Mouse (Mus musculus) hematopoietic stem cell, adult 5-6 weeks (primary cell): ENCODE data around the gene Ccnd3. TPM values are rescaled to one million over a fixed set of nuclear protein-coding genes. Genes with fewer than 3 reads are reported as not detected.
"Not testable (repeated sequence)": the region's sequence is repeated elsewhere in the genome, so short reads cannot be mapped to it uniquely, and the experiment has no call there.

Source experiments
- ATAC-seq, 2 experiments: fragments of 125-278 bp in 1 of 2; replicated peaks in 1 of 2; 2 replicates each; pipeline ENCODE4 v1.8.0; 2016 to 2017; ENCODE audit warnings: inconsistent platforms in 2 of 2, mild to moderate bottlenecking in 2 of 2, moderate number of reproducible peaks in 2 of 2, low read depth in 1 of 2, moderate TSS enrichment in 1 of 2; ENCODE audit not compliant: low FRiP score in 2 of 2, poor library complexity in 2 of 2, severe bottlenecking in 2 of 2, insufficient read depth in 1 of 2, low TSS enrichment in 1 of 2
- total RNA-seq: library from RNA; stranded (forward); fragments of 172-1452, 232-1000 nt; gene quantifications from 2 replicates; pipeline ENCODE4 v1.2.3, GENCODE M21; 2017

Gene Ccnd3
- total RNA-seq, 1 experiment from 2014 or later = 80.2 TPM

GRCm38 (mm10) chr17:47596162-47596838 is 91.4 kb downstream of the Ccnd3 start:
- no peak for ATAC-seq

- no peak for ATAC-seq
These were observed 92.0 kb downstream of the Ccnd3 start for GRCm38 (mm10) chr17:47596839-47597164.

GRCm38 (mm10) chr17:47597261-47597660 is 92.4 kb downstream of the Ccnd3 start:
- no peak for ATAC-seq

- ATAC-seq = peak; percentile 8 to 14; a peak in 3 of 4 replicates
These were observed 93.2 kb downstream of the Ccnd3 start for GRCm38 (mm10) chr17:47597838-47598579.

GRCm38 (mm10) chr17:47598580-47599304 is 93.9 kb downstream of the Ccnd3 start:
- not testable (repeated sequence) for ATAC-seq

- no peak for ATAC-seq
These were observed 94.9 kb downstream of the Ccnd3 start for GRCm38 (mm10) chr17:47599511-47600297.

GRCm38 (mm10) chr17:47600601-47601388 is 95.9 kb downstream of the Ccnd3 start:
- ATAC-seq = no peak

- ATAC-seq = no peak
These were observed 96.5 kb downstream of the Ccnd3 start for GRCm38 (mm10) chr17:47601389-47601755.

GRCm38 (mm10) chr17:47602289-47602688 is 97.4 kb downstream of the Ccnd3 start:
- no peak for ATAC-seq

- ATAC-seq = no peak
These were observed 101.4 kb downstream of the Ccnd3 start for GRCm38 (mm10) chr17:47606220-47606619.

- ATAC-seq = no peak
These were observed 104.3 kb downstream of the Ccnd3 start for GRCm38 (mm10) chr17:47609182-47609581.

- peak; percentile 92 to 94 for ATAC-seq
These were observed 106.2 kb downstream of the Ccnd3 start, which contains the start of the genes Bysl, Med20 and Gm20517 for GRCm38 (mm10) chr17:47610849-47611660. Bysl (minus strand) TSS chr17:47611492. Med20 (plus strand) TSS chr17:47611582. Gm20517 (plus strand) TSS chr17:47611589.

- no peak for ATAC-seq
These were observed 106.8 kb downstream of the Ccnd3 start for GRCm38 (mm10) chr17:47611661-47611982.

- no peak for ATAC-seq
These were observed 109.2 kb downstream of the Ccnd3 start for GRCm38 (mm10) chr17:47614018-47614417.

- no peak for ATAC-seq
These were observed 111.3 kb downstream of the Ccnd3 start for GRCm38 (mm10) chr17:47616119-47616518.

GRCm38 (mm10) chr17:47616652-47617051 is 111.8 kb downstream of the Ccnd3 start:
- no peak for ATAC-seq
